Mouse (Mus musculus) hindbrain, embryonic 11.5 days (tissue): Measurements from ENCODE around the gene Mbd3. TPM values are rescaled to one million over a fixed set of nuclear protein-coding genes. Genes with fewer than 3 reads are reported as not detected.

ENCODE experiments used
- ATAC-seq: fragments of 200-750 bp; cut with Nextera tagmentation; 2 replicates; pipeline ENCODE4 v1.8.0; 2017; ENCODE audit warnings: mild to moderate bottlenecking, moderate TSS enrichment, moderate library complexity; ENCODE audit not compliant: low FRiP score
- DNase-seq: peaks from one replicate; pipeline ENCODE4 v3.0.0-alpha.2; 2015; ENCODE audit warnings: low spot score
- H3K27ac ChIP-seq: fragments of 300-500 bp; sonication (generic); 2 replicates; pipeline ENCODE4 v1.5.1; 2014; ENCODE audit warnings: mild to moderate bottlenecking, low read depth, low read length
- H3K27me3 ChIP-seq: fragments of 300-500 bp; sonication (generic); 2 replicates; pipeline ENCODE4 v1.6.1; 2014; ENCODE audit warnings: mild to moderate bottlenecking, low read length, moderate library complexity, mixed read lengths; ENCODE audit not compliant: control insufficient read depth, insufficient read depth
- H3K36me3 ChIP-seq: fragments of 300-500 bp; sonication (generic); 2 replicates; pipeline ENCODE4 v1.6.1; 2014; ENCODE audit warnings: mild to moderate bottlenecking, low read length, moderate library complexity, mixed read lengths; ENCODE audit not compliant: control insufficient read depth, insufficient read depth
- H3K4me1 ChIP-seq: fragments of 300-500 bp; sonication (generic); replicated peaks from 2 replicates; pipeline ENCODE4 v1.6.1; 2014; ENCODE audit warnings: low read length, mixed read lengths; ENCODE audit not compliant: control insufficient read depth, insufficient read depth
- H3K4me2 ChIP-seq: fragments of 300-500 bp; sonication (generic); replicated peaks from 2 replicates; pipeline ENCODE4 v1.6.1; 2014; ENCODE audit warnings: mild to moderate bottlenecking, low read depth, low read length
- H3K4me3 ChIP-seq: fragments of 300-500 bp; sonication (generic); 2 replicates; pipeline ENCODE4 v1.5.1; 2014; ENCODE audit warnings: low read depth, low read length
- H3K9ac ChIP-seq: fragments of 300-500 bp; sonication (generic); 2 replicates; pipeline ENCODE4 v1.6.1; 2014; ENCODE audit warnings: low read depth, low read length
- H3K9me3 ChIP-seq: fragments of 300-500 bp; sonication (generic); 2 replicates; pipeline ENCODE4 v1.6.1; 2016; ENCODE audit warnings: low read length; ENCODE audit not compliant: control insufficient read depth
- WGBS: fragments of 180-500 bp; shearing (Covaris S2); extraction: QIAGEN DNeasy Blood & Tissue Kit; methylation state at CpG from one replicate; pipeline ENCODE4 v1.1.7; 2014; 5-methylcytosine and 5-hydroxymethylcytosine counted together
- polyA plus RNA-seq: library from polyadenylated mRNA; unstranded; fragments of >200 nt; fragmentation: Nextera tagmentation; extraction: Ambion mirVana; gene quantifications from 2 replicates; pipeline ENCODE4 v1.2.1, GENCODE M21; 2014

Gene Mbd3
- polyA plus RNA-seq, result 227 and 240 TPM in 2 replicates

DNA sequence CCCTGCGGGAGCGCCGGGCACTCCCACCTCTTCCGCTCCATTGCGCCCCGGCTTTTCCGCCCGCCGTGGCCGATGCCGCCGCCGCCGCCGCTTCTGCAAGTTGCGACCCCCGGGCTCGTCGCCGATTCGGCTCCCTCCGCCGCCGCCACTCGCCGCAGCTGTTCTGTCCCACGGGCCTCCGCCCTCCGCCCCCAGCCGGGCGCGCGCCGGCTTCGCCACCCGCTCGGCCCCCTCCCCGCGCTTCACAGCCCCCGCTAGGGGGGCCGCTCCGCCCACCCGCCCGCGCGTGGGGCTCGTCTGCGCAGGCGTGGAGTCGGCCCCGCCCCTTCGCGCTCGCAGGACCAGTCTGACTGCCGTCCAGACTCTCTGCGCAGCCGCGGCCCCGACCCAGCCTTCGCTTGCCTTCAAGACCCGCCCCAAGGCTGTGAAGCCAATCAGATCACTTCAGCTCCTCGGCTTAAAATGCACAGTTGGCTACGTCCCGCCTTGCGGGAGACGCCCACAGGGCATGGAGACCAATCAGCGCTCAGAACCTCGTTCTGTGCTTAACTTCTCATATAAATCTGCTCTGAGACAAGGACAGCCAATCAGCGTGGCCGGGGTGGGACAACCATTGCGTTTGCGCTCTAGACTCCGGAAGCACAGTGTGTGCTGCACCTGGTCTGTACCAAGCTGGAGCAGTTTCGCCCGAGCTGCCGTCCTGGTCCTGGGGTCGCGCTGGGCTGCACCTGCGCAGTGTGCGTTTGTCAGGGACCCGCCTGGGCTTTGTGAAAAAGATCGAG lies at the start of gene Mbd3:
Gene Mbd3 (minus strand): TSS at position 360 of the 782 bp plus-strand sequence.
- peak within 1 kb of the TSS; percentile 75 for H3K4me3 ChIP-seq
- ATAC-seq, result peak; percentile 96
- peaks cover 14% of the 10 kb centered on the region for H3K4me1 ChIP-seq
- peak within 1 kb of the TSS; percentile 96 for H3K9ac ChIP-seq
- DNase-seq, result peak; percentile 99
- H3K9me3 ChIP-seq, result no peaks in the 10 kb centered on the region
- peaks cover 14% of the 10 kb centered on the region for H3K36me3 ChIP-seq
- WGBS, result under 1% methylated on average over 70 of the region's 82 CpGs
- H3K27me3 ChIP-seq, result no peaks in the 10 kb centered on the region
- H3K4me2 ChIP-seq, result peak within 1 kb of the TSS; percentile 85
- peak within 1 kb of the TSS; percentile 99 for H3K27ac ChIP-seq

DNA sequence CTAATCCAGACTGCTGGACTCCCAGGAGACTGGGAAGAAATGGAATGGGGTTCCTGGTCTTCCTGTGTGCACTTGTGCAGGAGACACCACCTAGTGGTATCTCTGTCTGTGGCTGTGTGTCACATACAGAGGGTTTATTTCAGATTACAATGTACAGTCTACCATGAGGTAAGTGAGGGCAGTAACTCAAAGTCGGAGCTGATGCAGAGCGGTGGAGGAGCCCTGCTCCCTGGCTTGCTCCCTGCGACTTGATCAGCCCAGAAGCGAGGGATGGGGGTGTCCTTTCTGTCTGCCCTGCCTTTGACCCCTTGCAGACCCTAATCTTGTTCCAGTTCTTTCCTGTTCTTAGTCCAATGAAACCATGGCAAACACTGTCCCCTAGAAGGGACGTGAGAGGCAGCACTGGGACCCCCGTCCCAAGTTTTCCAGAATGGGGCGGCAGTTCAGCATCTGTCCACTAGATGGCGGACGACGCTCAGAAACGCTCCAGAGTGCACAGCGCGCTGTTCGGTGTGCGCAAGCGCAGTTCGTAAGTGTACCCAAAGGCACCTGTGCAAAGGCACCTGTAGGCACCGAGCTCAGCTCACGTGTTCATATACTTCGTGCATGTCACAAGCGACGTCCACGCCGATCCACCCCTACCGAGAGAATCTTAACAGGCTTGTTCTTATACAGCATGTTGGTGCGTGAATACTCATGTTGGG lies 46.7 kb upstream of the Mbd3 start:
- H3K9me3 ChIP-seq, result no peaks in the 10 kb centered on the region
- H3K9ac ChIP-seq, result no peak overlapping the region
- H3K27ac ChIP-seq, result peak overlapping the region; percentile 42; the same call in 1 of the 2 replicates
- ATAC-seq, result peak; percentile 51
- H3K4me2 ChIP-seq, result no peak overlapping the region
- DNase-seq, result peak; percentile 95
- H3K4me3 ChIP-seq, result no peak overlapping the region
- H3K27me3 ChIP-seq, result peaks cover 4% of the 10 kb centered on the region; the same call in 1 of the 2 replicates
- H3K36me3 ChIP-seq, result no peaks in the 10 kb centered on the region
- peaks cover 4% of the 10 kb centered on the region; the same call in 1 of the 2 replicates for H3K4me1 ChIP-seq
- WGBS, result 8% methylated on average over 26 of the region's 26 CpGs

DNA sequence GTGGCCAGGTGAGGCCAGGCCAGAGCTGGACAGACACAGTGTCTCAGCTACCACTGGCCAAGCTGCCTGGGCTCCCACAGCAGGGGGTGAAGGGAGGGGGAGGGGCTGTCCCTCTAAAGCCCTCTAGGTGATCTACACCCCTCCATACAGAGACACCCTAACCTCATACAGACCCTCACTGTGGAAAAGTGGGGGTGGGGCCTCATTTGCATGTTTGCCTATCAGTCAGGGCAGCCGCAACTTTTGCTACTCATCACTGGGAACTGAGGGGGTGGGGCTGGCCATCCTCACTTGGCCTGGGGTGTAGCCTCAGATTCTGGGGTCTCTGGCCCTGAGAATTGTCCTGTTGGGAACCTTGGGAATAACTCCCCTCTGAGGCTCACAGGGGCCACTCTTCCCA lies 45.7 kb upstream of the Mbd3 start:
- no peak overlapping the region for H3K9ac ChIP-seq
- no peaks in the 10 kb centered on the region for H3K36me3 ChIP-seq
- WGBS, result 40% methylated on average over 1 of the region's 1 CpGs
- ATAC-seq, result no peak
- DNase-seq, result no peak
- peaks cover 4% of the 10 kb centered on the region; the same call in 1 of the 2 replicates for H3K27me3 ChIP-seq
- no peak overlapping the region for H3K27ac ChIP-seq
- no peak overlapping the region for H3K4me3 ChIP-seq
- H3K4me2 ChIP-seq, result no peak overlapping the region
- H3K4me1 ChIP-seq, result peaks cover 4% of the 10 kb centered on the region; the same call in 1 of the 2 replicates
- H3K9me3 ChIP-seq, result no peaks in the 10 kb centered on the region

DNA sequence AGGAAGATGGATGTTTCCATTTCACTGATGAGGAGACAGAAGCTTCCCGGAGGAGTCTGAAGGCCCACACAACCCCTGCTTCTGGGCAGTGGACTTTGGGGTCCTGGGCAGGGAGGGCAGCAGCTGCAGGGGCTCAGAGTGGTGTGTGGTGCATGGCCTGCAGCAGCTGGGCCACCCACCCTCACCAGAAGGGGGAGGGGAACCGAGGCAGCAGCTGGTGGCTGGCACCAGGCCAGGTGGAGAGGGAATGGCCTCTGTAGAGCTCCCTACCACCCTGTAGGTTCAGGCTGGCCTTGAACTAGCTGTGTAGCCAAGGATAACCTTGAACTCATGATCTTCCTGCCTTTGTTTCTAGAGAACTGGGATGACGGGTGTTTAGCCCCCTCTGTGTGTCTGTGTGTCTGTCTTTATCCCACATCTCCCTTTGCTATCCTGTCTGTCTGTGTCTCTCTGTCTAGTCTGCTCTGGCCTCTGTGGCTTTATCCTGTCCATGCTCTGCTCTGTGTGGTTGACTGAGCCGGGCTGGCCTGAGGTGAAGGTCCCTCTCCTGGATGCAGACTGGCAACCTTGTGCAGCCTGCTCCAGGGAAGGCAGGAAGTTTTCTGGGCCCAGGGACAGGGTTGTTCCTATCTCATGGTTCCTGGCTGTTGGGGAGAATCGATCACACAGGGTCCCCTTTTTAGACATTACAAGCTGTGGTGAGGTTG lies 45.1 kb upstream of the Mbd3 start:
- H3K9ac ChIP-seq, result no peak overlapping the region
- no peak for ATAC-seq
- no peak overlapping the region for H3K4me3 ChIP-seq
- no peak overlapping the region for H3K4me2 ChIP-seq
- no peak overlapping the region for H3K27ac ChIP-seq
- H3K36me3 ChIP-seq, result no peaks in the 10 kb centered on the region
- H3K9me3 ChIP-seq, result no peaks in the 10 kb centered on the region
- WGBS, result 42% methylated on average over 5 of the region's 5 CpGs
- DNase-seq, result no peak
- peaks cover 4% of the 10 kb centered on the region; the same call in 1 of the 2 replicates for H3K27me3 ChIP-seq
- peaks cover 4% of the 10 kb centered on the region; the same call in 1 of the 2 replicates for H3K4me1 ChIP-seq

DNA sequence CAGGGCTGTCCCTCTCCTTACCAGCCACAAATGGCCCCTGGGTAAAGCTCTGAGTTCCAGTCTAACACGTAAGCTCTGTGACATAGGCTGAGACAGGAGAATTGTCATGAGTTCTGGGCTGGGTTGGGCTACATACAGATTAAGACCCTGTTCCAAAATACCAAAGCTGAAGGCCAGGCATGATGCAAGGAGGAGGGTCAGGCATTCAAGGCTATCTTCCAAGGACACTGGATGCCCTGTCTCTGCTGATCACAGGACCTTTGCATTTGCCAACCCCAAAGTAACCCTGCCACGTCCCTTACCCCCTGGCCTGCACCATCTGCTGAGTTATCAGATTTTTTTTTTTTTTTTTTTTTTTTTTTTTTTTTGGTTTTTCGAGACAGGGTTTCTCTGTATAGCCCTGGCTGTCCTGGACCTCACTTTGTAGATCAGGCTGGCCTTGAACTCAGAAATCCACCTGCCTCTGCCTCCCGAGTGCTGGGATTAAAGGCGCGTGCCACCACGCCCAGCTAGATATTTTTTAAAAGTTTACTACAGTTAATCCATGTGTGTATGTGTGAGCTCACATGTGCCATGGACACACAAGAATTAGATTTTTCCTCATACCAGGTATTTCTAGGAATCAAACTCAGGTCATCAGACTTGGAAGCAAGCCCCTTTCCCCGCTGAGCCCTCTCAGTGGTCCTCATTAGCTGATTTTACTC lies 44.4 kb upstream of the Mbd3 start:
- Histone ChIP-seq H3K4me1 (peaks cover 4% of the 10 kb centered on the region; the same call in 1 of the 2 replicates), H3K27ac (no peak overlapping the region), H3K9me3 (no peaks in the 10 kb centered on the region), H3K4me3 (no peak overlapping the region), H3K9ac (no peak overlapping the region), H3K27me3 (peaks cover 4% of the 10 kb centered on the region; the same call in 1 of the 2 replicates), H3K36me3 (no peaks in the 10 kb centered on the region), H3K4me2 (no peak overlapping the region)
- WGBS, result 85% methylated on average over 7 of the region's 8 CpGs
- ATAC-seq, result no peak
- DNase-seq, result no peak

DNA sequence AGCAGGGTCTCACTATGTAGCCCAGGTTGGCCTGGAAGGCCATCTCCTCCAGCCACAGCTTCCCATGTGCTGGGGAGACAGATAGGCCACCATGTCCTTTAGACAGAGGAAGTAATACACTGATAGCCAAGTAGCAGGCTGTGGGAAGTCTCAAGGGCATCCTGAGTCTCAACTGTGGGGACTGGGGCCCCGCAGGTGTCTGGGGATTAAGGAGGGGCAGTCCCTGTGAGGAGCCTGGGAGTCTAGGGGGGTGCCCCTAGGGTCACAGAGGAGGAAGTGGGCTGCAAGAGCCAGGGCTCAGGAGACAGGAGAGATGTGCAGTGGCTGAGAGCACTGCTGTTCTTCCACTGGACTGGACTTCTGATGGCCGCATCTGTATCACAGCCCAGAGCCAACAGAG lies 43.6 kb upstream of the Mbd3 start:
- Histone ChIP-seq H3K9me3 (no peaks in the 10 kb centered on the region), H3K4me3 (no peak overlapping the region), H3K4me1 (peaks cover 4% of the 10 kb centered on the region; the same call in 1 of the 2 replicates), H3K9ac (no peak overlapping the region), H3K27ac (no peak overlapping the region), H3K4me2 (no peak overlapping the region), H3K27me3 (peaks cover 4% of the 10 kb centered on the region; the same call in 1 of the 2 replicates), H3K36me3 (no peaks in the 10 kb centered on the region)
- WGBS, result 65% methylated on average over 2 of the region's 2 CpGs
- DNase-seq (no peak), ATAC-seq (no peak)

DNA sequence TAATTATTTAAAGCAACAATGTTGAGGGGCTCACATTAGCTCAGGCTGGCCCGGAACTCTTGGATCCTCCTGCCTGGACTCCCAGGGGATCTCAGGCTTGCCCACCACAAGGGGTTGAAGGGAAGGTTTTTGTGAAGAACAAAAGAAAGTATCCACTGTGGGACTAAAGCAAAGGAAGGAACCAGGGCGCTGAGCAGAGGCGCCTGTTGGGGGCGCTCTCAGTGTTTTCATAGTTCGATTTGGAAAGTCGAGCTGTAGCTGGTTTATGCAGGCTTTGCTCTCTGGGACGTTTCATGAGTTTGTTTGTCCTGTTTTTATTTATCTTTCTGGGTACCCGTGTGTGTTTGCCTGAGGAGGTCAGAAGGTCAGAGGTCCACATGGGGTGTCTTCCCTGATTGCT lies 42.2 kb upstream of the Mbd3 start:
- ATAC-seq (no peak), DNase-seq (no peak)
- Histone ChIP-seq H3K36me3 (no peaks in the 10 kb centered on the region), H3K27me3 (peaks cover 6% of the 10 kb centered on the region; the same call in 1 of the 2 replicates), H3K27ac (no peak overlapping the region), H3K4me1 (peaks cover 4% of the 10 kb centered on the region; the same call in 1 of the 2 replicates), H3K4me3 (no peak overlapping the region), H3K4me2 (no peak overlapping the region), H3K9me3 (no peaks in the 10 kb centered on the region), H3K9ac (no peak overlapping the region)
- WGBS, result 55% methylated on average over 8 of the region's 8 CpGs

DNA sequence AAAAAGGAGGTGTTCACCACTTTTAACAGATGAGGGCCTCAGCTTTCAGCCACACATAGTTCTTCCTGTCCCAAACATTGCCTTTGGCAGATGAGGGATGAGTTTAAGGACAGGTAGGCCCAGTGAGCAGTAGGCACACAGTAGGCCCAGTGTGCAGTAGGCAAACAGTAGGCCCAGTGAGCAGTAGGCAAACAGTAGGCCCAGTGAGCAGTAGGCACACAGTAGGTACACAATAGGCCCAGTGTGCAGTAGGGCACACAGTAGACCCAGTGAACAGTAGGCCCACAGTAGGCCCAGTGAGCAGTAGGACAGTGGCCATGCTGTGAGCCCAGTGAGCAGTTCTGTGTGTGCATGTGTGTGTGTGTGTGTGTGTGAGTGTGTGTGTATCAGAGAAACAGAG lies 40.7 kb upstream of the Mbd3 start:
- Histone ChIP-seq H3K4me2 (no peak overlapping the region), H3K9me3 (no peaks in the 10 kb centered on the region), H3K36me3 (no peaks in the 10 kb centered on the region), H3K27me3 (peaks cover 6% of the 10 kb centered on the region; the same call in 1 of the 2 replicates), H3K9ac (no peak overlapping the region), H3K27ac (no peak overlapping the region), H3K4me1 (no peaks in the 10 kb centered on the region), H3K4me3 (no peak overlapping the region)
- no peak for ATAC-seq
- no peak for DNase-seq
